Mouse (Mus musculus) adrenal gland, postnatal 0 days (tissue): ENCODE measurements around the gene B230307C23Rik. TPM values are rescaled to one million over a fixed set of nuclear protein-coding genes. Genes with fewer than 3 reads are reported as not detected.

ENCODE experiments used
- polyA plus RNA-seq: library from polyadenylated mRNA; unstranded; fragments of >200 nt; fragmentation: Nextera tagmentation; extraction: Ambion mirVana; gene quantifications from 2 replicates; pipeline ENCODE4 v1.2.1, GENCODE M21; 2015

The B230307C23Rik gene
- 50.3 and 56.2 TPM in 2 replicates for polyA plus RNA-seq

GRCm38 (mm10) chr16:97996616-97997382 lies at the start of gene B230307C23Rik:
Gene B230307C23Rik (plus strand): TSS chr16:97997315.

GRCm38 (mm10) chr16:97962151-97962948 lies 34.8 kb upstream of the B230307C23Rik start, which contains the start of the genes C2cd2 and Zbtb21:
Gene C2cd2 (minus strand): TSS chr16:97962598.
Gene Zbtb21 (minus strand): TSS chr16:97962622.

Other genes with a start within 250 kb of the B230307C23Rik start
- 0.13 and 0.39 TPM in 2 replicates for gene Ripk4, start 233.5 kb upstream of the B230307C23Rik start, polyA plus RNA-seq
- 2.3 and 3.0 TPM in 2 replicates for gene Prdm15, start 145.5 kb upstream of the B230307C23Rik start, polyA plus RNA-seq
- 11.0 and 12.2 TPM in 2 replicates for gene C2cd2, start 34.7 kb upstream of the B230307C23Rik start, polyA plus RNA-seq
- 6.1 and 9.8 TPM in 2 replicates for gene Zbtb21, start 34.7 kb upstream of the B230307C23Rik start, polyA plus RNA-seq
- 6.9 and 8.2 TPM in 2 replicates for gene A630089N07Rik, start 85.1 kb downstream of the B230307C23Rik start, polyA plus RNA-seq